Mouse (Mus musculus) layer of hippocampus, postnatal 36 days (tissue): Measurements from ENCODE around the gene Pdpk1. TPM values are rescaled to one million over a fixed set of nuclear protein-coding genes. Genes with fewer than 3 reads are reported as not detected.

ENCODE experiments used
- DNase-seq, 2 experiments: peaks; one replicate each; pipeline ENCODE4 v3.0.0; 2022
- total RNA-seq, 2 experiments: library from RNA; stranded (reverse); gene quantifications; 2 replicates each; pipeline ENCODE4 v1.2.3; 2021

The Pdpk1 gene
- total RNA-seq, 2 experiments from 2014 or later: 104 to 105 TPM

- no peak for DNase-seq
Measured at GRCm38 (mm10) chr17:24036954-24037353, 113.8 kb downstream of the Pdpk1 start.

GRCm38 (mm10) chr17:24035087-24035486 is 115.6 kb downstream of the Pdpk1 start:
- DNase-seq: no peak

GRCm38 (mm10) chr17:24030551-24030950 is 120.2 kb downstream of the Pdpk1 start:
- no peak for DNase-seq

- DNase-seq: no peak
Measured at GRCm38 (mm10) chr17:24029477-24029876, 121.2 kb downstream of the Pdpk1 start.

Other genes with a start within 250 kb of the Pdpk1 start
- not detected for gene Dcpp3, start 233.5 kb downstream of the Pdpk1 start, total RNA-seq
- not detected for gene Sbp, start 209.3 kb downstream of the Pdpk1 start, total RNA-seq
- gene Sbpl, start 195.7 kb downstream of the Pdpk1 start, total RNA-seq: not detected
- gene Prss30, start 170.4 kb downstream of the Pdpk1 start, total RNA-seq: not detected
- gene Prss22, start 152.8 kb downstream of the Pdpk1 start, total RNA-seq: not detected
- not detected for gene Prss27, start 112.8 kb downstream of the Pdpk1 start, total RNA-seq
- gene Kctd5, start 77.4 kb downstream of the Pdpk1 start, total RNA-seq: 10 to 100 TPM; 28.5 to 30.1 TPM
- gene Amdhd2, start 12.8 kb upstream of the Pdpk1 start, total RNA-seq: 10 to 100 TPM; 36.1 to 39.4 TPM
- gene Atp6v0c, start 18.8 kb upstream of the Pdpk1 start, total RNA-seq: 1,000 to 10,000 TPM; 1,151 to 1,277 TPM
- gene Tbc1d24, start 54.6 kb upstream of the Pdpk1 start, total RNA-seq: 10 to 100 TPM; 60.9 to 64.6 TPM
- 1 to 10 TPM; 8.0 to 9.9 TPM for gene Ntn3, start 58.6 kb upstream of the Pdpk1 start, total RNA-seq
- 1 to 10 TPM; 8.3 to 9.3 TPM for gene Tedc2, start 69.9 kb upstream of the Pdpk1 start, total RNA-seq
- 1 to 10 TPM; 4.9 to 6.1 TPM for gene Ccnf, start 100.6 kb upstream of the Pdpk1 start, total RNA-seq
- gene Abca17, start 200.1 kb upstream of the Pdpk1 start, total RNA-seq: 1 to 10 TPM in 1 of 2 experiments, under 1 TPM in 1; 0.96 to 1.1 TPM
- 10 to 100 TPM; 64.8 to 65.3 TPM for gene Abca3, start 201.0 kb upstream of the Pdpk1 start, total RNA-seq